Mouse (Mus musculus) retina, postnatal 1 day (tissue): ENCODE data around the gene Kcng3.

Source experiments
- DNase-seq: peaks from one replicate; pipeline ENCODE4 v3.0.0-alpha.2; 2012

Gene Kcng3

GRCm38 (mm10) chr17:83554997-83555396, 76.7 kb downstream of the Kcng3 start:
- no peak for DNase-seq

GRCm38 (mm10) chr17:83548501-83549233, 83.0 kb downstream of the Kcng3 start:
- peak; percentile 53 for DNase-seq

- DNase-seq, result no peak
Observed at GRCm38 (mm10) chr17:83547145-83547544, 84.5 kb downstream of the Kcng3 start.

GRCm38 (mm10) chr17:83545756-83546742, 85.6 kb downstream of the Kcng3 start:
- peak; percentile 65 for DNase-seq

- no peak for DNase-seq
Observed at GRCm38 (mm10) chr17:83545259-83545658, 86.4 kb downstream of the Kcng3 start.

GRCm38 (mm10) chr17:83542424-83542823, 89.3 kb downstream of the Kcng3 start:
- DNase-seq, result no peak

- DNase-seq, result no peak
Observed at GRCm38 (mm10) chr17:83539262-83540037, 92.2 kb downstream of the Kcng3 start.

GRCm38 (mm10) chr17:83538694-83539093, 93.0 kb downstream of the Kcng3 start:
- no peak for DNase-seq

- DNase-seq, result peak; percentile 30
Observed at GRCm38 (mm10) chr17:83538141-83538540, 93.6 kb downstream of the Kcng3 start.
